Mouse (Mus musculus) adipose tissue, adult 10 weeks (tissue): Measurements from ENCODE around the gene Chst8. TPM values are rescaled to one million over a fixed set of nuclear protein-coding genes. Genes with fewer than 3 reads are reported as not detected.

ENCODE experiments used
- polyA plus RNA-seq: library from polyadenylated mRNA; stranded (reverse); fragments of 350-450 nt; fragmentation: Illumina TruSeq; extraction: RNeasy Lipid Tissue Mini Kit (QIAGEN cat#74804); gene quantifications from one replicate; pipeline ENCODE4 v1.2.3, GENCODE M21; 2014; ENCODE audit warnings: low read depth, low replicate concordance

The Chst8 gene
- polyA plus RNA-seq = 1.5 TPM

DNA sequence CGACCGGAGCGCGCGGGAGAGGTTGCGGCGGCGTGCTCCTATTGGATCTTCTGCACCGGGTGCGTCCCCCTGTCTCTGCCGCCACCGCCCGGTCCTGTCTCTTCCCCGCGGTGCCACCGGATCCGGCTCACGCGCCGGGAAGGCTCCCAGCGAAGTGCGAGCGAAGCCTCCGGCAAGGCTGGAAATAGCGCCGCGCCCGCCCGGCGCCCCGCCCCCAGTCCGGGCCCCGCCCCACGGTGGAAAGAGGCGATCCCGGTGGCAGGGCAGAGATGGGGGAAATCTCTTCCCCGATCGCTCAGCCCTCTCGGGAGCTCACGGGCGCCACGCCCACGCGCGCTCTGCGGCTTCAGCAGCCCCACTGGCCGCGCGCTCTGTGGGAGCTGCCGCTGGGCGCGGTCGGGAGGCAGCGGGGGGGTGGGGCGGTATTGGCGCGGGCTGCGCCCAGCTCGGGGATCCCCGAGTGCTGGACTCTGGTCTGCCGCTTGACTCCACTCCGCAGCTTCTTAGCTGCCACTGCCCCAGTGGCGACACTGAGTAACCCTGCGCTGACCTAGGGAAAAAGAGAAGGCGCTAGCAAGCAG, at the start of gene Chst8:
Chst8 (minus strand) TSS at position 181 of the 581 bp plus-strand sequence.

DNA sequence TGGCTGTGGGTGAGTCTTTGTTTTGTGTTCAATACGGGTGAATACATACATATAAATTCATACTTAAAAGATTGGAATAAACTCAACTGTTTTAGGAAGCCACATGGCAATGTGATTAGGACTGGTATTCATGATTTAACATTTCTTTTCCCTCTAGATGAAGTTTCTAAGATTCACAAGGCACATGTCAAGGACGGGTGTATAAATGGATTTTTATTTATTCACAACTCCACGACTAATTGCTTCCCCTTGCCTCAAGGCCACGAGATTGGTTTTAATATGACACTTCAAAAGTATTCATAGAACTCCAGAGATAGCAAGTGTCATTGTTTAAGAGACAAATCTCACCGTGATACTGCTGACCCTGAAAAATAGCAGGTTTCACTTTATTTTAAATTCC, 155.9 kb downstream of the Chst8 start, which contains the start of gene Kctd15:
Kctd15 (minus strand) TSS at position 101 of the 400 bp plus-strand sequence.

Other genes starting within 250 kb of the Chst8 start
- 22.8 TPM for gene Kctd15, start 156.0 kb downstream of the Chst8 start, polyA plus RNA-seq
- gene Pepd, start 99.7 kb upstream of the Chst8 start, polyA plus RNA-seq = 72.1 TPM
- gene Cebpg, start 243.9 kb upstream of the Chst8 start, polyA plus RNA-seq = 30.7 TPM